Mouse (Mus musculus): ENCODE data around the gene Bbs7. TPM values are rescaled to one million over a fixed set of nuclear protein-coding genes. Genes with fewer than 3 reads are reported as not detected.

The Bbs7 gene
- polyA plus RNA-seq (2012; rRNA removed), result 5.9 and 6.0 TPM in 2 replicates

DNA sequence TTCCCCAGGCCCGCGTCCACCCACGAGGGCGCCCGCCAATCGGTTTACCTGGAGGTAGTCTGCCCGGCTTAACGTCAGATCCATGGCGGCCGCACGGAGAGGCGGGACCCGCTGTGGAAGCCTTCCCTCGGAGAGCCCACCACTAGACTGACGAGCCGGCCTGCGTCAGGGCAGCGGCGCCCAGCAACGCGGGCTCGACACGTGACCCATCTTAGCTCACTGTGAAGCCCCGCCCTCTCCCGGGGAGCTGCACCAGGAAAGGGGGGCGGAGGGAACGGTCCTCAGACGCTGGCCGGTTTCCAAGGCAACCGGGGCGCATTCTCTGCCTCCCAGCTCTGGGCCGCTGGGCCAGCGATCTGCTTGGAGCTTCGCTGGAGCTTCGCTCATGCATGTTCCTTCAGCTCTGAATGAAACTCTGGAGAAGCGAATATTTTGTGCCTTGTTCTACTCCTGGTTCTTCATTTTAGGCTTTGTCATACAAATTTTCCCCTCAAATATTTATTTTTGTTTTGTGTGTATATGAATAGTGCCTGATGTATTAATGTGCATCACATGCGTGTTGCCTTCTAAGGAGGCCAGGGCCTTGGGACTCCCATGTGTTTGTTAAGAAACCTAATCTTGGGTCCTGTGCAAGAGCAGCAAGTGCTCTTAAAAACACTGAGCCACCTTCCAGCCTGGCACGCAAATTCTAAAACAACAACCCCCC is at the start of gene Bbs7:
TSS of gene Bbs7 (minus strand) at position 276 of the 706 bp plus-strand sequence.

DNA sequence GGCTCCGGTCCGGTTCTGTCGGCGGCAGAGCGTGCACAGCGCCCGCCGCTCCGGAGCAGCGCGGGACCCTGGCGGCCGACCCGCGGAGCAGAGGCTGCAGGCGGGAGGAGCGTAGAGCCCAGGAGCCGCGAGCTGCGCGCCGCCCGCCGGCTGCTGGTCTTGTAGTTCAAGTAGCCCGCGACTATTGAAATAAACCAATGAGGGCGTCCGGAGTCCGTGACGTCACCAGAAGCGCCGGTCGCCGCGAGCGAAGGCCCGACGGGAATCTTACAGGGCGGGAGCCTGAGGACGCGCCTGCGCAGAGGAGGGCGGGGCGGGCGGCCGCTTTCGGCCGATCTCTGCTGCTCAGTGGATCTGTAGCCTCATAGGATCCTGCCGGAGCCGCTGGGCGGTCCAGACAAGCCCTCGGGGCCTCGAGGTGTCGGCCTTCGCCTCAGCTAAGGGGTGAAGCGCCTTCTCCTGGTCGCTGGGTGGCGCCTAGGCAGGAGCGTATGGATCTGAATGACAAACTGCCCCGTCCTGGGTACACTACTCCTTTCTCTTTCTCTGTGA is 41.4 kb downstream of the Bbs7 start, which contains the start of gene Ccna2:
TSS of gene Ccna2 (minus strand) at position 324 of the 552 bp plus-strand sequence.

DNA sequence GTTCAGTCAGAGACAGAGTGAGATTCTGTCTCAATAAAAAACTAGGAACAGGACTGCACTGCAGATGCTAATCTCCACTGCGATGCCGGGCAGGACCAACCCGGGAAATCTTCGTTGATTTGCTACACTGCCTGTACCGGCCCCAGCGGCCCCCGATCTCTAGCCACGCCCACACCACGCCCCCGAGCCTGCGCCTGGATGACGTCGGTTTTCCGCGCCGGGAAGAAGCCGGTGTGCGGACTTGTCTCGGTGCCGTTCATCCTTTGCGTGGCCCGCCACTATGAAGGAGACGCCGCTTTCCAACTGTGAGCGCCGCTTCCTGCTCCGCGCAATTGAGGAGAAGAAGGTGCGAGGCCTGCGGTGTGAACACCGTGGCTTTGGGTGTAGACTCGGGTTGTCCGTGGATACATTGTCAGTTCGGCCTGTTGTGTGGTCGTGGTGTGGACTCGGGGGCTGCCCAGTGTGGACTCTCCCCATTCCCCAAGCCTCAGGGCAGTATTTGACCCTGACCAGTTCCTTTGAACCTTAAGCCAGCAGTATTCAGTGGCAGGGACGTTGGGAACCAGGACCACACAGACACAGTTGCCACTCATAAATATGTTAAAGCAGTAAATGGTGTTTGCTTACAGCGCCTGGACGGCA is 60.8 kb downstream of the Bbs7 start, which contains the start of gene Exosc9:
TSS of gene Exosc9 (plus strand) at position 201 of the 642 bp plus-strand sequence.

Other genes with a start within 250 kb of the Bbs7 start
- gene Anxa5, start 137.6 kb downstream of the Bbs7 start, polyA plus RNA-seq (2012; rRNA removed), result 45.5 and 53.0 TPM in 2 replicates
- 0.69 and 0.78 TPM in 2 replicates for gene 1810062G17Rik, start 137.5 kb downstream of the Bbs7 start, polyA plus RNA-seq (2012; rRNA removed)
- 0.01 TPM in 1 of 2 replicates, not detected in the other for gene Gm11549, start 91.7 kb downstream of the Bbs7 start, polyA plus RNA-seq (2012; rRNA removed)
- gene Exosc9, start 60.9 kb downstream of the Bbs7 start, polyA plus RNA-seq (2012; rRNA removed), result 28.0 and 33.3 TPM in 2 replicates
- 143 and 170 TPM in 2 replicates for gene Ccna2, start 41.3 kb downstream of the Bbs7 start, polyA plus RNA-seq (2012; rRNA removed)
- gene Trpc3, start 76.7 kb upstream of the Bbs7 start, polyA plus RNA-seq (2012; rRNA removed), result 0.25 and 0.30 TPM in 2 replicates
- 5.8 and 6.8 TPM in 2 replicates for gene 4932438A13Rik, start 249.6 kb upstream of the Bbs7 start, polyA plus RNA-seq (2012; rRNA removed)